Mouse (Mus musculus) midbrain, embryonic 16.5 days (tissue): ENCODE data around the gene Rhoh. TPM values are rescaled to one million over a fixed set of nuclear protein-coding genes. Genes with fewer than 3 reads are reported as not detected.

Source experiments
- ATAC-seq: fragments of 200-750 bp; cut with Nextera tagmentation; 2 replicates; pipeline ENCODE4 v1.8.0; 2017; ENCODE audit warnings: moderate TSS enrichment
- H3K27ac ChIP-seq: fragments of 300-500 bp; sonication (generic); 2 replicates; pipeline ENCODE4 v1.5.1; 2014; ENCODE audit warnings: mild to moderate bottlenecking, low read length, mixed read lengths
- H3K27me3 ChIP-seq: fragments of 300-500 bp; sonication (generic); 2 replicates; pipeline ENCODE4 v1.6.1; 2014; ENCODE audit warnings: low read depth, low read length, mixed read lengths; ENCODE audit not compliant: control insufficient read depth, insufficient read depth
- H3K36me3 ChIP-seq: fragments of 300-500 bp; sonication (generic); 2 replicates; pipeline ENCODE4 v1.6.1; 2014; ENCODE audit warnings: mild to moderate bottlenecking, low read length, moderate library complexity, mixed read lengths; ENCODE audit not compliant: control insufficient read depth, insufficient read depth
- H3K4me1 ChIP-seq: fragments of 300-500 bp; sonication (generic); 2 replicates; pipeline ENCODE4 v1.6.1; 2014; ENCODE audit warnings: mild to moderate bottlenecking, low read length, mixed read lengths; ENCODE audit not compliant: control insufficient read depth, insufficient read depth
- H3K4me2 ChIP-seq: fragments of 300-500 bp; sonication (generic); 2 replicates; pipeline ENCODE4 v1.6.1; 2014; ENCODE audit warnings: mild to moderate bottlenecking, low read length, mixed read lengths
- H3K4me3 ChIP-seq: fragments of 300-500 bp; sonication (generic); 2 replicates; pipeline ENCODE4 v1.5.1; 2014; ENCODE audit warnings: low read depth, mild to moderate bottlenecking, low read length, moderate library complexity, mixed read lengths
- H3K9ac ChIP-seq: fragments of 300-500 bp; sonication (generic); 2 replicates; pipeline ENCODE4 v1.6.1; 2014; ENCODE audit warnings: low read depth, low read length, mixed read lengths
- H3K9me3 ChIP-seq: fragments of 300-500 bp; sonication (generic); replicated peaks from 2 replicates; pipeline ENCODE4 v1.6.1; 2014; ENCODE audit warnings: mild to moderate bottlenecking, low read length, mixed read lengths; ENCODE audit not compliant: control insufficient read depth, poor library complexity, severe bottlenecking
- WGBS: fragments of 180-500 bp; shearing (Covaris S2); extraction: QIAGEN DNeasy Blood & Tissue Kit; methylation state at CpG from one replicate; pipeline ENCODE4 v1.1.7; 2014; 5-methylcytosine and 5-hydroxymethylcytosine counted together
- polyA plus RNA-seq: library from polyadenylated mRNA; unstranded; fragments of >200 nt; fragmentation: Nextera tagmentation; extraction: Ambion mirVana; gene quantifications from 2 replicates; pipeline ENCODE4 v1.2.1, GENCODE M21; 2015

The Rhoh gene
- polyA plus RNA-seq, 1 experiment from 2014 or later = 0.34 TPM

GRCm38 (mm10) chr5:65864946-65865345 is 3.9 kb downstream of the Rhoh start:
- Histone ChIP-seq H3K4me1 (no peaks in the 10 kb centered on the region), H3K36me3 (no peaks in the 10 kb centered on the region), H3K4me2 (no peak overlapping the region), H3K27ac (no peak overlapping the region), H3K9me3 (no peaks in the 10 kb centered on the region), H3K9ac (no peak overlapping the region), H3K27me3 (no peaks in the 10 kb centered on the region), H3K4me3 (no peak overlapping the region)
- ATAC-seq = no peak
- 91% methylated on average over 3 of the region's 3 CpGs for WGBS

- WGBS = 90% methylated on average over 6 of the region's 6 CpGs
- no peak overlapping the region for H3K4me2 ChIP-seq
- H3K4me1 ChIP-seq = no peaks in the 10 kb centered on the region
- H3K9ac ChIP-seq = no peak overlapping the region
- no peaks in the 10 kb centered on the region for H3K9me3 ChIP-seq
- no peaks in the 10 kb centered on the region for H3K27me3 ChIP-seq
- no peak for ATAC-seq
- H3K36me3 ChIP-seq = no peaks in the 10 kb centered on the region
- no peak overlapping the region for H3K4me3 ChIP-seq
- no peak overlapping the region for H3K27ac ChIP-seq
These were observed 5.6 kb downstream of the Rhoh start for GRCm38 (mm10) chr5:65866591-65866990.

GRCm38 (mm10) chr5:65867380-65868116 is 6.5 kb downstream of the Rhoh start:
- no peaks in the 10 kb centered on the region for H3K36me3 ChIP-seq
- no peak for ATAC-seq
- H3K4me1 ChIP-seq = no peaks in the 10 kb centered on the region
- no peak overlapping the region for H3K4me2 ChIP-seq
- H3K27me3 ChIP-seq = no peaks in the 10 kb centered on the region
- WGBS = 91% methylated on average over 7 of the region's 7 CpGs
- no peak overlapping the region for H3K4me3 ChIP-seq
- no peaks in the 10 kb centered on the region for H3K9me3 ChIP-seq
- H3K9ac ChIP-seq = no peak overlapping the region
- no peak overlapping the region for H3K27ac ChIP-seq

GRCm38 (mm10) chr5:65868419-65868818 is 7.4 kb downstream of the Rhoh start:
- 80% methylated on average over 3 of the region's 3 CpGs for WGBS
- no peak for ATAC-seq
- Histone ChIP-seq H3K9ac (no peak overlapping the region), H3K4me1 (no peaks in the 10 kb centered on the region), H3K36me3 (no peaks in the 10 kb centered on the region), H3K4me3 (no peak overlapping the region), H3K27me3 (no peaks in the 10 kb centered on the region), H3K27ac (no peak overlapping the region), H3K4me2 (no peak overlapping the region), H3K9me3 (no peaks in the 10 kb centered on the region)

GRCm38 (mm10) chr5:65869660-65870059 is 8.6 kb downstream of the Rhoh start:
- Histone ChIP-seq H3K27me3 (no peaks in the 10 kb centered on the region), H3K9ac (no peak overlapping the region), H3K27ac (no peak overlapping the region), H3K4me3 (no peak overlapping the region), H3K4me2 (no peak overlapping the region), H3K36me3 (no peaks in the 10 kb centered on the region), H3K4me1 (no peaks in the 10 kb centered on the region), H3K9me3 (no peaks in the 10 kb centered on the region)
- WGBS = 92% methylated on average over 4 of the region's 4 CpGs
- ATAC-seq = no peak

GRCm38 (mm10) chr5:65871276-65871875 is 10.4 kb downstream of the Rhoh start:
- no peak overlapping the region for H3K27ac ChIP-seq
- H3K4me1 ChIP-seq = no peaks in the 10 kb centered on the region
- H3K4me3 ChIP-seq = no peak overlapping the region
- no peaks in the 10 kb centered on the region for H3K36me3 ChIP-seq
- no peak overlapping the region for H3K4me2 ChIP-seq
- no peak for ATAC-seq
- no peaks in the 10 kb centered on the region for H3K9me3 ChIP-seq
- no peak overlapping the region for H3K9ac ChIP-seq
- 89% methylated on average over 13 of the region's 13 CpGs for WGBS
- H3K27me3 ChIP-seq = no peaks in the 10 kb centered on the region

GRCm38 (mm10) chr5:65873212-65873611 is 12.2 kb downstream of the Rhoh start:
- H3K4me3 ChIP-seq = no peak overlapping the region

GRCm38 (mm10) chr5:65875269-65875668 is 14.3 kb downstream of the Rhoh start:
- ATAC-seq = no peak
- Histone ChIP-seq H3K4me2 (no peak overlapping the region), H3K9ac (no peak overlapping the region), H3K36me3 (no peaks in the 10 kb centered on the region), H3K4me3 (no peak overlapping the region), H3K27ac (no peak overlapping the region), H3K9me3 (no peaks in the 10 kb centered on the region), H3K27me3 (no peaks in the 10 kb centered on the region), H3K4me1 (no peaks in the 10 kb centered on the region)
- 95% methylated on average over 7 of the region's 7 CpGs for WGBS

More at GRCm38 (mm10) chr5:65873212-65873611, 12.2 kb downstream of the Rhoh start:
- WGBS = 84% methylated on average over 4 of the region's 4 CpGs
- H3K27ac ChIP-seq = no peak overlapping the region
- H3K4me2 ChIP-seq = no peak overlapping the region
- H3K36me3 ChIP-seq = no peaks in the 10 kb centered on the region
- H3K9me3 ChIP-seq = no peaks in the 10 kb centered on the region
- no peaks in the 10 kb centered on the region for H3K27me3 ChIP-seq
- ATAC-seq = no peak
- no peak overlapping the region for H3K9ac ChIP-seq
- H3K4me1 ChIP-seq = no peaks in the 10 kb centered on the region

GRCm38 (mm10) chr5:65878367-65878766 is 17.4 kb downstream of the Rhoh start:
- ATAC-seq = no peak
- no peak overlapping the region for H3K9ac ChIP-seq
- no peak overlapping the region for H3K4me3 ChIP-seq
- H3K27me3 ChIP-seq = no peaks in the 10 kb centered on the region
- H3K9me3 ChIP-seq = no peaks in the 10 kb centered on the region
- 76% methylated on average over 3 of the region's 3 CpGs for WGBS
- no peaks in the 10 kb centered on the region for H3K36me3 ChIP-seq
- no peak overlapping the region for H3K4me2 ChIP-seq
- H3K4me1 ChIP-seq = no peaks in the 10 kb centered on the region
- H3K27ac ChIP-seq = no peak overlapping the region
